Mouse (Mus musculus): ENCODE measurements around the gene Zdhhc5. TPM values are rescaled to one million over a fixed set of nuclear protein-coding genes. Genes with fewer than 3 reads are reported as not detected.
A peak's percentile ranks its signal among the peaks of the same experiment; 100 is the strongest.

The Zdhhc5 gene
- polyA plus RNA-seq, 1 experiment from 2014 or later, result 29.8 TPM

MicroRNAs encoded within 50 kb of the gene (microRNA counts, 519-probe panel; counts per million panel counts)
- microRNA mmu-miR-130a, result 4,478 counts per million, percentile 99 among the panel's probes with 10 or more counts

Small RNA genes within 50 kb of the gene (microRNA-seq; reads per million reads assigned to microRNA genes)
- gene Mir130a, result 28,676 reads per million, percentile 97 among the genes with 10 or more reads in this experiment

Other genes starting within 250 kb of the Zdhhc5 start
- gene Tfpi, start 238.4 kb downstream of the Zdhhc5 start, polyA plus RNA-seq (2015; fragmentation: Nextera tagmentation; extraction: Ambion mirVana), result 34.6 and 38.2 TPM in 2 replicates
- gene Ctnnd1, start 64.4 kb downstream of the Zdhhc5 start, polyA plus RNA-seq (2015; fragmentation: Nextera tagmentation; extraction: Ambion mirVana), result 50.3 and 54.7 TPM in 2 replicates
- gene Btbd18, start 56.1 kb downstream of the Zdhhc5 start, polyA plus RNA-seq (2015; fragmentation: Nextera tagmentation; extraction: Ambion mirVana), result 0.26 and 0.34 TPM in 2 replicates
- 355 and 388 TPM in 2 replicates for gene Selenoh, start 44.4 kb downstream of the Zdhhc5 start, polyA plus RNA-seq (2015; fragmentation: Nextera tagmentation; extraction: Ambion mirVana)
- gene Gm28635, start 37.1 kb downstream of the Zdhhc5 start, polyA plus RNA-seq (2015; fragmentation: Nextera tagmentation; extraction: Ambion mirVana), result not detected in 2 replicates
- 41.3 and 44.4 TPM in 2 replicates for gene Med19, start 36.8 kb downstream of the Zdhhc5 start, polyA plus RNA-seq (2015; fragmentation: Nextera tagmentation; extraction: Ambion mirVana)
- 174 and 179 TPM in 2 replicates for gene Tmx2, start 36.0 kb downstream of the Zdhhc5 start, polyA plus RNA-seq (2015; fragmentation: Nextera tagmentation; extraction: Ambion mirVana)
- 29.1 and 31.6 TPM in 2 replicates for gene Clp1, start 12.2 kb upstream of the Zdhhc5 start, polyA plus RNA-seq (2015; fragmentation: Nextera tagmentation; extraction: Ambion mirVana)
- 8.7 and 9.4 TPM in 2 replicates for gene Ypel4, start 18.9 kb upstream of the Zdhhc5 start, polyA plus RNA-seq (2015; fragmentation: Nextera tagmentation; extraction: Ambion mirVana)
- 13.2 and 13.7 TPM in 2 replicates for gene Gm19426, start 28.5 kb upstream of the Zdhhc5 start, polyA plus RNA-seq (2015; fragmentation: Nextera tagmentation; extraction: Ambion mirVana)
- gene Serping1, start 60.3 kb upstream of the Zdhhc5 start, polyA plus RNA-seq (2015; fragmentation: Nextera tagmentation; extraction: Ambion mirVana), result 86.7 and 109 TPM in 2 replicates
- 42.8 and 51.1 TPM in 2 replicates for gene Ube2l6, start 83.6 kb upstream of the Zdhhc5 start, polyA plus RNA-seq (2015; fragmentation: Nextera tagmentation; extraction: Ambion mirVana)
- gene Smtnl1, start 107.5 kb upstream of the Zdhhc5 start, polyA plus RNA-seq (2015; fragmentation: Nextera tagmentation; extraction: Ambion mirVana), result 0.42 and 0.43 TPM in 2 replicates
- 54.2 and 54.4 TPM in 2 replicates for gene Timm10, start 111.8 kb upstream of the Zdhhc5 start, polyA plus RNA-seq (2015; fragmentation: Nextera tagmentation; extraction: Ambion mirVana)
- 16.5 and 20.7 TPM in 2 replicates for gene Slc43a1, start 123.7 kb upstream of the Zdhhc5 start, polyA plus RNA-seq (2015; fragmentation: Nextera tagmentation; extraction: Ambion mirVana)
- 1.2 and 1.6 TPM in 2 replicates for gene Rtn4rl2, start 171.5 kb upstream of the Zdhhc5 start, polyA plus RNA-seq (2015; fragmentation: Nextera tagmentation; extraction: Ambion mirVana)
- 52.4 and 56.3 TPM in 2 replicates for gene Slc43a3, start 221.4 kb upstream of the Zdhhc5 start, polyA plus RNA-seq (2015; fragmentation: Nextera tagmentation; extraction: Ambion mirVana)